23 mouse cellular contexts compared by ENCODE assay signal in genomic region chr7:128421701-128422100, GRCm38 (mm10). TPM values are rescaled to one million over a fixed set of nuclear protein-coding genes. Genes with fewer than 3 reads are reported as not detected.
A peak's percentile ranks its signal among the peaks of the same experiment; 100 is the strongest.
DNase-seq lines count a peak whose midpoint lies in the region; ATAC-seq and TF ChIP-seq lines count a peak whose summit lies in the region.
"Had no signal": no experiment of that assay in that cellular context is flagged by ENCODE, and none has a peak within 500 bp of the region (broad histone marks: within the 10 kb centered on the region; RNA-seq: fewer than 3 reads in every experiment).

No protein-coding gene starts in this region.

- H3K9me3 ChIP-seq in heart, embryonic 10.5 days, result no peaks in the 10 kb centered on the region
- no peaks in the 10 kb centered on the region for H3K9me3 ChIP-seq in midbrain, postnatal 0 days (ENCODE audit: low read length)
- H3K9me3 ChIP-seq: heart, embryonic 12.5 days; heart, embryonic 15.5 days; hindbrain, embryonic 10.5 days; hindbrain, embryonic 13.5 days had no signal

- peak; percentile 61 for DNase-seq in heart, adult 11 months
- no peak for DNase-seq in heart, embryonic 10.5 days (ENCODE audit: low spot score)
- peak; percentile 21 to 43 for DNase-seq in right cerebral cortex, adult 2 months (ENCODE audit: low spot score in 2 of 2)
- no peak for DNase-seq in right cerebral cortex, postnatal 14 days
- DNase-seq in gonadal fat pad, adult 2 months (ENCODE audit: low read depth), result peak; percentile 75
- no peak for DNase-seq in spleen, adult 18-20 months
- DNase-seq in midbrain, postnatal 0 days (ENCODE audit: low spot score), result no peak
- DNase-seq: adrenal gland, adult 8-10 months; adrenal gland, postnatal 25 days; cerebellum, adult 18-20 months; cerebellum, adult 9-10 months; cerebellum, postnatal 14 days; forebrain, postnatal 0 days; gastrocnemius, postnatal 25 days; heart, postnatal 10 days; heart, postnatal 36 days had no signal

- H3K4me2 ChIP-seq in midbrain, postnatal 0 days (ENCODE audit: low read depth, low read length, poor library complexity, severe bottlenecking), result no peak overlapping the region
- H3K4me2 ChIP-seq: heart, embryonic 12.5 days; heart, embryonic 15.5 days; hindbrain, embryonic 13.5 days had no signal

- ATAC-seq in midbrain, postnatal 0 days (ENCODE audit: low FRiP score), result no peak
- ATAC-seq: activated CD4-positive, CD25-positive, alpha-beta regulatory T cell, adult 4 months; forebrain, embryonic 14.5 days; forebrain, postnatal 0 days; hindbrain, embryonic 16.5 days had no signal

- H3K4me1 ChIP-seq in heart, embryonic 10.5 days, result peaks cover 19% of the 10 kb centered on the region
- no peaks in the 10 kb centered on the region for H3K4me1 ChIP-seq in midbrain, postnatal 0 days (ENCODE audit: insufficient read depth, low read length)

- no peak overlapping the region for H3K9ac ChIP-seq in midbrain, postnatal 0 days (replicated peaks; ENCODE audit: low read length, poor library complexity, severe bottlenecking)
- H3K9ac ChIP-seq: forebrain, postnatal 0 days; heart, embryonic 12.5 days; heart, embryonic 15.5 days; hindbrain, embryonic 13.5 days had no signal

- peaks cover 57% of the 10 kb centered on the region for H3K27me3 ChIP-seq in heart, embryonic 10.5 days (ENCODE audit: insufficient read depth, poor library complexity, severe bottlenecking)
- peaks cover 14% of the 10 kb centered on the region for H3K27me3 ChIP-seq in midbrain, postnatal 0 days (ENCODE audit: insufficient read depth, low read length)

- TF ChIP-seq CTCF in midbrain, postnatal 0 days (IDR thresholded peaks at IDR 0.05), result no peak

- WGBS in heart, embryonic 10.5 days, result 78% methylated on average over 7 of the region's 7 CpGs
- WGBS in midbrain, postnatal 0 days, result 89% methylated on average over 7 of the region's 7 CpGs

- H3K36me3 ChIP-seq in heart, embryonic 10.5 days, result no peaks in the 10 kb centered on the region
- no peaks in the 10 kb centered on the region for H3K36me3 ChIP-seq in midbrain, postnatal 0 days (ENCODE audit: insufficient read depth, low read length)
- H3K36me3 ChIP-seq: heart, embryonic 12.5 days; heart, embryonic 15.5 days; hindbrain, embryonic 10.5 days; hindbrain, embryonic 13.5 days had no signal

- no peak overlapping the region for H3K27ac ChIP-seq in heart, embryonic 10.5 days
- no peak overlapping the region for H3K27ac ChIP-seq in midbrain, postnatal 0 days (ENCODE audit: low read depth, low read length)
- H3K27ac ChIP-seq: heart, embryonic 15.5 days; hindbrain, embryonic 10.5 days; hindbrain, embryonic 13.5 days had no signal

- H3K4me3 ChIP-seq in heart, embryonic 10.5 days, result no peak overlapping the region
- H3K4me3 ChIP-seq in midbrain, postnatal 0 days (ENCODE audit: low read depth, low read length), result no peak overlapping the region
- H3K4me3 ChIP-seq: heart, embryonic 12.5 days; heart, embryonic 15.5 days; hindbrain, embryonic 10.5 days; hindbrain, embryonic 13.5 days had no signal

RNA-seq across cellular contexts. Expression of gene Rgs10, which starts 3.1 kb away (rescaled TPM):
- 16.4 and 19.3 TPM in 2 replicates for polyA plus RNA-seq in heart, embryonic 10.5 days (2016; fragmentation: Nextera tagmentation; extraction: Ambion mirVana)
- 5.0 and 6.7 TPM in 2 replicates for polyA plus RNA-seq in gonadal fat pad, adult 2 months (2012; rRNA removed)
- total RNA-seq in midbrain, postnatal 0 days (2014; rRNA removed), result 77.4 and 84.6 TPM in 2 replicates
- polyA plus RNA-seq in midbrain, postnatal 0 days (2015; fragmentation: Nextera tagmentation; extraction: Ambion mirVana), result 89.3 and 91.0 TPM in 2 replicates

RNA-seq across cellular contexts. Expression of gene Tial1, which starts 39.8 kb away (rescaled TPM):
- 16.3 and 19.9 TPM in 2 replicates for polyA plus RNA-seq in heart, embryonic 10.5 days (2016; fragmentation: Nextera tagmentation; extraction: Ambion mirVana)
- polyA plus RNA-seq in gonadal fat pad, adult 2 months (2012; rRNA removed), result 23.6 and 23.7 TPM in 2 replicates
- 47.2 and 57.1 TPM in 2 replicates for total RNA-seq in midbrain, postnatal 0 days (2014; rRNA removed)
- 24.8 and 29.9 TPM in 2 replicates for polyA plus RNA-seq in midbrain, postnatal 0 days (2015; fragmentation: Nextera tagmentation; extraction: Ambion mirVana)

Comparison
In these comparisons a context has a peak if more than half of its experiments do, and no peak if none do; other contexts are left out.
1. DNase-seq: peak in heart, adult 11 months (single experiment), right cerebral cortex, adult 2 months (2 of 2) and gonadal fat pad, adult 2 months (single experiment); none in heart, embryonic 10.5 days (single experiment), right cerebral cortex, postnatal 14 days (single experiment), spleen, adult 18-20 months (0 of 2) and midbrain, postnatal 0 days (single experiment).